Mouse (Mus musculus) small intestine, adult 10 weeks (tissue): ENCODE measurements around the gene Scp2d1. TPM values are rescaled to one million over a fixed set of nuclear protein-coding genes. Genes with fewer than 3 reads are reported as not detected.

ENCODE experiments used
- polyA plus RNA-seq: library from polyadenylated mRNA; stranded (reverse); fragments of 350-450 nt; fragmentation: Illumina TruSeq; extraction: RNeasy Lipid Tissue Mini Kit (QIAGEN cat#74804); gene quantifications from one replicate; pipeline ENCODE4 v1.2.3, GENCODE M21; 2014; ENCODE audit warnings: low replicate concordance

Gene Scp2d1
- polyA plus RNA-seq = not detected

GRCm38 (mm10) chr2:144823356-144823755 is at the start of gene Scp2d1:
Scp2d1 (plus strand) TSS chr2:144823656.

Other genes starting within 250 kb of the Scp2d1 start
- 11.9 TPM for gene Smim26, start 229.6 kb upstream of the Scp2d1 start, polyA plus RNA-seq
- gene Dtd1, start 223.8 kb upstream of the Scp2d1 start, polyA plus RNA-seq = 8.9 TPM